Mouse (Mus musculus) C2C12 (cell line): ENCODE results near the gene Gna11. TPM values are rescaled to one million over a fixed set of nuclear protein-coding genes. Genes with fewer than 3 reads are reported as not detected.

Source experiments
- H3K27me3 ChIP-seq: one replicate; pipeline ENCODE4 v1.6.1; 2011; ENCODE audit not compliant: control insufficient read depth, insufficient read depth, insufficient read length
- H3K36me3 ChIP-seq: one replicate; pipeline ENCODE4 v1.6.1; 2011; ENCODE audit not compliant: control insufficient read depth, insufficient read depth
- H3K4me3 ChIP-seq: one replicate; pipeline ENCODE4 v1.5.1; 2011; ENCODE audit warnings: mild to moderate bottlenecking, control low read depth; ENCODE audit not compliant: poor library complexity, insufficient read depth, severe bottlenecking
- H3K79me2 ChIP-seq: one replicate; pipeline ENCODE4 v1.6.1; 2011; ENCODE audit not compliant: control insufficient read depth, insufficient read depth
- H3K79me3 ChIP-seq: one replicate; pipeline ENCODE4 v1.6.1; 2011; ENCODE audit warnings: low read depth, control low read depth
- H3ac ChIP-seq: one replicate; pipeline ENCODE3; 2011; ENCODE audit warnings: low read depth; ENCODE audit not compliant: control insufficient read depth, insufficient read length
- CEBPB ChIP-seq: IDR thresholded peaks from one replicate; pipeline ENCODE4 v1.6.1; 2011; ENCODE audit warnings: low read depth, mild to moderate bottlenecking, control low read depth, moderate library complexity
- CTCF ChIP-seq: IDR thresholded peaks from one replicate; pipeline ENCODE4 v1.5.1; 2011; ENCODE audit not compliant: control insufficient read depth, insufficient read depth, insufficient read length
- FOSL1 ChIP-seq: IDR thresholded peaks from one replicate; pipeline ENCODE4 v1.8.0; 2011; ENCODE audit warnings: mild to moderate bottlenecking, low read length; ENCODE audit not compliant: poor library complexity, insufficient read depth, severe bottlenecking
- MAX ChIP-seq: IDR thresholded peaks from one replicate; pipeline ENCODE4 v1.6.1; 2011; ENCODE audit warnings: mild to moderate bottlenecking, control low read depth
- MYOD1 ChIP-seq: IDR thresholded peaks from one replicate; pipeline ENCODE4 v1.6.1; 2011; ENCODE audit warnings: low read depth; ENCODE audit not compliant: control insufficient read depth, insufficient read length
- MYOG ChIP-seq: IDR thresholded peaks from one replicate; pipeline ENCODE4 v1.6.1; 2011; ENCODE audit not compliant: control insufficient read depth, insufficient read length; ENCODE audit errors: extremely low read depth
- USF1 ChIP-seq: IDR thresholded peaks from one replicate; pipeline ENCODE4 v1.6.1; 2011; ENCODE audit warnings: low read depth, mild to moderate bottlenecking, control low read depth, moderate library complexity
- microRNA-seq: library from miRNA; unstranded; fragments of <30 nt; microRNA quantifications from one replicate; pipeline ENCODE4, GENCODE M21; 2019; ENCODE audit warnings: borderline microRNAs expressed
- polyA plus RNA-seq: library from polyadenylated mRNA; unstranded; fragments of >200 nt; fragmentation: generic; extraction: Trizol; gene quantifications from one replicate; pipeline ENCODE4 v1.2.1, GENCODE M21; 2012; ENCODE audit warnings: missing spikeins

Gna11 gene
- polyA plus RNA-seq, 1 experiment = 77.6 TPM

DNA sequence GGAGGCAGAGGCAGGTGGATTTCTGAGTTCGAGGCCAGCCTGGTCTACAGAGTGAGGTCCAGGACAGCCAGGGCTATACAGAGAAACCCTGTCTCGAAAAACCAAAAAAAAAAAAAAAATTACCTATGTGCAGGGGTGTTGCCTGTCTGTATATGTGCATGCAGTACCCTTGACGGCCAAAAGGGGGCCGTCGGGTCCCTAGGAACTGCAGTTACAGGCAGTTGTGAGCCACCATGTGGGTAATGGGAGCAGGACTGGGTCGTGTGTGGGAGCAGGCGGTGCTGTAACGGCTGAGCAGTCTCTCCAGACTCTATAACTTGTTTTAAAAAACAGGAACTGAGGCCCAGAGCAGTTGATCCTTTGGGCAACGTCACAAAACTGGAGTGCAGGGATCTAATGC, 61.0 kb downstream of the Gna11 start:
- Histone ChIP-seq H3K27me3 (peaks cover 25% of the 10 kb centered on the region), H3K79me3 (no peaks in the 10 kb centered on the region), H3K4me3 (no peak overlapping the region), H3K36me3 (peaks cover 24% of the 10 kb centered on the region), H3ac (no peak overlapping the region), H3K79me2 (no peaks in the 10 kb centered on the region)
- TF ChIP-seq MYOG = no peak
- TF ChIP-seq MYOD1 = no peak
- TF ChIP-seq CEBPB = no peak
- TF ChIP-seq FOSL1 = no peak
- TF ChIP-seq MAX = no peak
- no peak for TF ChIP-seq USF1
- no peak for TF ChIP-seq CTCF

DNA sequence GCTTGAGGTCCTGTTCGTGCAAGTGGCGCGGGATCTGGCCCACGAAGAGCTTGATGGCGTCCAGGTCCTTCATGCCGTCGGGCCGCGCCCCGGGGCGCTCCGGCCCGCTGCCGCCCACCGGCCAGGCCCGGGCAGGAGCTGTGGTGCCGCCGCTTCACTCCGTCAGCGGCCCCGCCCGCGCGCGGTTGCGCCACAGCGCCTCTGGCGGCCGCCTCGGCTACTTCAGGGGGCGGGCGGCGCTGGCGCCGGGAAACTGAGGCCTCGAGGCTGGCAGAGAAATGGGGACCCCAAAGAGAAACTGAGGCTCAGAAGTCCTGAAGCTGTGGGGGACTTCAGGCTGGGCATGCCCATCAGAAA, 62.5 kb downstream of the Gna11 start, which contains the start of gene Celf5:
Gene Celf5, minus strand, starts transcription at position 177 of the 357 bp plus-strand sequence.
- Histone ChIP-seq H3K79me3 (no peaks in the 10 kb centered on the region), H3K27me3 (peaks cover 28% of the 10 kb centered on the region), H3K4me3 (no peak within 1 kb of the TSS), H3ac (peak within 1 kb of the TSS; percentile 66), H3K36me3 (peaks cover 9% of the 10 kb centered on the region), H3K79me2 (no peaks in the 10 kb centered on the region)
- TF ChIP-seq CEBPB (no peak), CTCF (peak; percentile 97)

DNA sequence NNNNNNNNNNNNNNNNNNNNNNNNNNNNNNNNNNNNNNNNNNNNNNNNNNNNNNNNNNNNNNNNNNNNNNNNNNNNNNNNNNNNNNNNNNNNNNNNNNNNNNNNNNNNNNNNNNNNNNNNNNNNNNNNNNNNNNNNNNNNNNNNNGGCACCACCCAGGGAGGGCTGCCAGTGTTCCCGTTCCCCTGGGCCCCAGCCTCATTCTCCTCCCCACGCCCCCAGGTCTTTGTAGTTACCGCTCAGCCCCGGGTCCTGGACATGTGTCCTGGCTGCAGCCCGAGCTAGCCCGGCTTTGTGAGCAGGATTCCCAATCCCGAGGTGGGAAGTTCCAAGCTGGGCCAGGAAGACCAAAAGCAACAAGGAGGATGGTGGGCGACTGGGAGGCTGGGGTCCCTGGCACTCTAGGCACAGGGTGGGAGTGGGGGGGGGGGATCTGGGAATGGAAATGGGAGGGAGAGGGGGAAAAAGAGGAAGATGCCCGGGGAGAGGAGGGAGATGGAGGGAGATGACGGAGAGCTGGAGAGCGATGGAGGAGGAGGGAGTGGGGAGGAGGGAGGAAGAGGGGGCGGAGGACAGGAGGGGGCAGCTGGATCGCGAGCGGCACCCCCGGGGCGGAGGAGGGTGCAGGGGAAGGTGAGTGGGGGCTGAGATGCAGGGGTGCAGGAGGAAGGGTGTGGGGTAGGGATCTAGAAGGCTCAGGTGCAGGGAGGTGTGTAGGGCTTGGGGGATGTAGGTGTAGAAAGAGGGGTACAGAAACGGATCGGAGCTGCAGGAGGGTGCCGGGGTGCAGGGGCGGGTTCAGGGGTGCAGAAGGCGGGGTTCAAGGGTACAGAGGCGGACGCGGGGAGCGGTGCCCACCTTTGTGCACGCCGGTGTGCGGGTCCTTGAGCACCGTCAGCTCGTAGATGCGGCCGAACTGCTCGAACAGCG, 63.1 kb downstream of the Gna11 start:
- peak overlapping the region; percentile 66 for H3ac ChIP-seq
- H3K36me3 ChIP-seq = peaks cover 3% of the 10 kb centered on the region
- TF ChIP-seq CTCF = no peak
- no peak for TF ChIP-seq MAX
- peaks cover 33% of the 10 kb centered on the region for H3K27me3 ChIP-seq
- H3K79me3 ChIP-seq = no peaks in the 10 kb centered on the region
- H3K4me3 ChIP-seq = no peak overlapping the region
- no peaks in the 10 kb centered on the region for H3K79me2 ChIP-seq

Small RNA genes lying within 50 kb of the gene (microRNA-seq; reads per million reads assigned to microRNA genes)
- not detected for gene Gm25595

Other genes starting within 250 kb of the Gna11 start
- gene Cactin, start 224.1 kb downstream of the Gna11 start, polyA plus RNA-seq = 48.1 TPM
- 0.02 TPM for gene Tbxa2r, start 216.5 kb downstream of the Gna11 start, polyA plus RNA-seq
- gene Gipc3, start 201.9 kb downstream of the Gna11 start, polyA plus RNA-seq = 0.08 TPM
- 89.0 TPM for gene Hmg20b, start 194.7 kb downstream of the Gna11 start, polyA plus RNA-seq
- gene Mfsd12, start 187.7 kb downstream of the Gna11 start, polyA plus RNA-seq = 8.2 TPM
- 0.51 TPM for gene 4930404N11Rik, start 179.4 kb downstream of the Gna11 start, polyA plus RNA-seq
- 61.6 TPM for gene Fzr1, start 166.7 kb downstream of the Gna11 start, polyA plus RNA-seq
- gene Dohh, start 160.8 kb downstream of the Gna11 start, polyA plus RNA-seq = 148 TPM
- gene Gm48551, start 160.7 kb downstream of the Gna11 start, polyA plus RNA-seq = 1.7 TPM
- gene Gm48552, start 156.2 kb downstream of the Gna11 start, polyA plus RNA-seq = 0.20 TPM
- 0.32 TPM for gene Smim24, start 152.1 kb downstream of the Gna11 start, polyA plus RNA-seq
- gene Nfic, start 89.6 kb downstream of the Gna11 start, polyA plus RNA-seq = 86.7 TPM
- 1.0 TPM for gene Celf5, start 62.5 kb downstream of the Gna11 start, polyA plus RNA-seq
- 122 TPM for gene Ncln, start 48.8 kb downstream of the Gna11 start, polyA plus RNA-seq
- 0.02 TPM for gene S1pr4, start 45.1 kb downstream of the Gna11 start, polyA plus RNA-seq
- gene Gna15, start 21.0 kb downstream of the Gna11 start, polyA plus RNA-seq = 0.16 TPM
- 532 TPM for gene Aes, start 14.3 kb upstream of the Gna11 start, polyA plus RNA-seq
- gene Tle2, start 29.4 kb upstream of the Gna11 start, polyA plus RNA-seq = 7.1 TPM
- gene Tle6, start 55.9 kb upstream of the Gna11 start, polyA plus RNA-seq = 8.6 TPM
- gene BC025920, start 61.1 kb upstream of the Gna11 start, polyA plus RNA-seq = 0.25 TPM
- 20.8 TPM for gene Sirt6, start 82.6 kb upstream of the Gna11 start, polyA plus RNA-seq
- gene Ankrd24, start 83.3 kb upstream of the Gna11 start, polyA plus RNA-seq = 8.5 TPM
- gene Gm10778, start 103.9 kb upstream of the Gna11 start, polyA plus RNA-seq = 0.56 TPM
- 0.94 TPM for gene Zfp433, start 159.6 kb upstream of the Gna11 start, polyA plus RNA-seq
- 0.61 TPM for gene Gm3055, start 226.0 kb upstream of the Gna11 start, polyA plus RNA-seq